Mouse (Mus musculus) 416B (cell line): ENCODE results near the gene Cd8a.
"Not testable (repeated sequence)": the region's sequence is repeated elsewhere in the genome, so short reads cannot be mapped to it uniquely, and the experiment has no call there.

ENCODE experiments used
- DNase-seq: peaks from one replicate; pipeline ENCODE4 v3.0.0; 2011; ENCODE audit warnings: low read depth

The Cd8a gene

DNA sequence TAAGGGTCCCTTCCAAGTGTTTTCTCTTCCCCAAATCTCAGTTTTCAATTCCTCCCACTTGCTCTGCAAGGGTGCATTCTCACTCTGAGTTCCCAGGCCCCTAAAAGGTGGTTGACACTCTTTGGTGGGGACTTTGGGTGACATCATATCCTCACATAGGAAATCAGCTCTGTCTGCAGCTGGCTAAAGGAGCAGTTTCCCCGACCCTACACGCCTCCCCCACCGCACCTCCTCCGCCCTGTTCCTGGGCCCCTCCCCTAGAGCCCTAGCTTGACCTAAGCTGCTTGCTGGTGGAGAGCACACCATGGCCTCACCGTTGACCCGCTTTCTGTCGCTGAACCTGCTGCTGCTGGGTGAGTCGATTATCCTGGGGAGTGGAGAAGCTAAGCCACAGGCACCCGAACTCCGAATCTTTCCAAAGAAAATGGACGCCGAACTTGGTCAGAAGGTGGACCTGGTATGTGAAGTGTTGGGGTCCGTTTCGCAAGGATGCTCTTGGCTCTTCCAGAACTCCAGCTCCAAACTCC is at the start of gene Cd8a:
Gene Cd8a (plus strand): TSS at position 179 of the 527 bp plus-strand sequence.
- no peak for DNase-seq

DNA sequence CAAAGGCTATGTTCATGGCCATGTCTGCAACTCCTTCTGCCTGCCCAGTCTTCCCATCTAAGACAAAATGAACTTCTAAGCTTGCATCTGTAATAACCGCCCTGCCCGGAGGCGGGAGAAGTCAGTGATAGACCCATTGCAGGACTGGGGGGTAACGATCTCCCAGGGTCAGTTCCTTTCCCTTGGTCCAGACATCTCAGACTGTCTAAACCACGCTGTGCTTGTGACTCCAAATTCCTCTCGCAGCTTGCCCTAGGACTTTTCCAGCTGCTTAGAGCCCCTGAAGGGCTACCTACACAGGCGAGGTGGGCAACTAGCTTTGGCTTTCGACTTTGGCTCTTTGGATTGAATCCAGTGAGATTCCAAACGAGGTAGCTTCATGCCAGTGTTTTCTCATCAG is 48.4 kb upstream of the Cd8a start:
- no peak for DNase-seq

DNA sequence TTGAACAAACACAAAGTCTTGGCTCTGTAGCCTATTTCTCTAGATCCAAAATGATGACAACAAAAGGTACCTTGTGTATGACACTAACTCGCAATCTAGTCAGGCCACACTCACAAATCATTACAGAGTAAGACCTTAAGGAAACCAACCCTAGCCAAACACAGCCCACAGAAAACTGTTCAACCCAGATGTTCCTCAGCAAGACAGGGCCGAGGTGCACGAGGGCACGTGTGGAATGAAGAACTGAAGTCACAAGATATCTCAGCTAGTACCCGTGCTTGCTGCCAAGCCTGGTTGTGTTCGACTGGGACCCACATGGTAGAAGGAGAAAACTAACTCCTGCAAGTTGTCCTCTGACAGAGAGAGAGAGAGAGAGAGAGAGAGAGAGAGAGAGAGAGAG is 43.3 kb upstream of the Cd8a start:
- DNase-seq, result no peak

DNA sequence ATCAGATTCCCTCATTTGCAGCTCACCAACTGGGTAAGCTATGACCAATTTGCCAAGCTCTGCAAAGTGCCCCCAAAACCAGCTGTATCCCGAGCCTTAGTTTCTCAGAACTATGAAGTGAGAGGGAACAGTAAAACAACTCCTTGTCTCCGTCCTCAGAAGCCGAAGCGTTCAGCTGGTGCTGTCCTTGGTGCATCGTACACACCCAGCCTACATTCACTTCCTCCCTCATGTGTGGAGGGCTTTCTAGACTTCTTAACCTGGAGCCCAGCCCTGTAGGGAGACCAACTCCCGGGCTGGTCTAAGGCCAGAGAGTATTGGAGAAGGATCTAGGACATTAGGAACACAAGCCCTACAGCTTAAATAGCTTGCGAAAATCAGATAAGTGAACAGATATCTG is 42.7 kb upstream of the Cd8a start:
- DNase-seq, result no peak

DNA sequence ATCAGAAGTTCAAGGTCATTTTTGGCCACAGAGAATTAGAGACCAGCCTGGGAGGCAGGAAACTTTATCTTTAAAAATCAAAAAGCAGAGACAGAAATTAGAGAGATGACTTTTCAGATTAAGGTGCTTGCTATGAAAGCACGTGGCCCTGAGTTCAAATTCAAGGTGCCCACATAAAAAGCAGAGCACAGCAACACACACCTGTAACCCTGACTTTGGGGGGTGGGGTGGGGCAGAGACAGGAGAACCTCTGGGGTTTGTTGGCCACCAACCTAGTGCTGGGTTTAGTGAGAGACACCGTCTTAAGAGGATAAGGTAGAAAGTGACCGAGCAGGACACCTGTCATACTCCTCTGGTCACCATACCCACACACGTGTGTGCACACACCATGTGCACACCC is 41.7 kb upstream of the Cd8a start:
- DNase-seq, result not testable (repeated sequence)

DNA sequence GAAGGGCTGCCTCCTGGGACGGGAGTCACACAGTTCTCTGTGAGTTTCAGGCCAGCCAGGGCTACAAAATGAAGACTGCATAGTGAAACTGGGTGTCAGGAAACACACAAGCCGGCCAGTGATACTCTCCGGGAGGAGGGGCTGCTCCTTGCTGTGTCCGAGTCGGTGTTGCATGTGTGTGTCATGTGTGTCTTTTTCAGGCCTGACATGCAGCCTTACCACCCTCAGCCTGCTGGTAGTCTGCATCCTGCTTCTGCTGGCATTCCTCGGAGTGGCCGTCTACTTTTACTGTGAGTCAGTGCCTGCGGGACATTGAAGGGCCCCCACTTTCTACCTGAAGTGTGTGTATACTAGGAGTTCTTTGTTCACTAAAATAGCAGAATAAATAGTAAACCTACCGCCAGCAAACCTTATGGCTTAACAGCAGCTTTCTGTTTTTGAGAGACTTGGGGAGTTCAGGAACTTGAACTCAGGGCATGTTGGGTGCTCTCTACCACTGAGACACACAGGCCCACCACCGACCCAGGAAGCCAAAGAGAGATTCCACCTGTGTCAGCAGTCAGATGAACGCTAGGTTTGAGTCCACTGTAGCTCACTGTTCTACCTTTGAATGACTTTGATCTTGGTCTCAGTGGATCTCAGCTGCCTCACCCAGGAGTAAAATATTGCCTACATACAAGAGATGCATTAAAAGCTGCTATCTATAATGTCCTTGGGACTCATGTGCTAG is 40.8 kb upstream of the Cd8a start:
- DNase-seq, result no peak

DNA sequence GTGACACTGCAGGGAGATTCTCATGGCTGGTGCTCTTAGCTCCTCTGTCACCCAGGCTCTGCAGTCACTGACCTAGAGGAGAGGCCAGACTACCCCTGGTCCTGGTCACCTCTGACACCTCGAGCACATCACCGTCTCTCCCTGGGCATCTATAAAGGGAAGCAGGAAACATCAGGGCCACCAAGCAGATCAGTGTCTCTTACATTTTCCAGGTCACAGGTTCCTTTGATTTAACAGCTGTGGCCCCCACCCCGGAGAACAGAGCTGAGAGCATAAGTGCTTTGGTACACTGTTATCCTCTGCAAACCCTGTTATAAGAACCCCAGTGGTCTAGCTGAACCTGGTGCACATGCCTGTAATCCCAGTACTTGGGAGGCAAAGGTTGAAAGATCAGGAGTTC is 40.2 kb upstream of the Cd8a start:
- DNase-seq, result no peak

DNA sequence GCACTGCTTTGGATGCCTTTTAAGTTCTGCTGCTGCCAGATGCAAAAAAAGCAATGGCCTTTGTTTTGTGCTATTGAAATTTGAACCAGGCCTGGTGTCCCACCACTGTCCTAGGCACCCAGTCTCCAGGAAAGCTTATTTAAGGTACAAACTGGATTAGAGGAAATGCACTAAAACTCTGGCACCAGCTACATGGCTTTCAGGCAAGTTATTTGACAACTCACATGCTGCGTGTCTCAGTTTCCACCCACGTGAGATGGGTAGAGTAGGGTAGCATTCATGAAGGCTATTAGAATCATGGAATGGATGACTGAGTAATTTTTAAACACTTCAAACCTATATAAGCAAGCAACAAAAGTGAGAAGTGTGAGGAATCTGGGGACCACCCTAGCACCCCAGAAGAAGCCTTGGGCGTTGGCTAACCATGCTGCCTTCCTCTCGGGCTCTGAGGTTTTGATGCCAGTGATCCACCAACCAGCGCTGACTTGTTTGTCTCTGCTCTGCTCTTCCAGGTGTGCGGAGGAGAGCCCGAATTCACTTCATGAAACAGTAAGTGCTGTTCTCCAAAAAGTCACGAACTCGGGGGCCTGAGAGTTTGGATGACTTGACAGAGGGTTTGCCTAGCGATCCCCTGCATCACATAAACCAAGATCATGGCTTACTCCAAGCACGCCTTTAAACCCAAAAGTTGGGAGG is 39.5 kb upstream of the Cd8a start:
- no peak for DNase-seq

DNA sequence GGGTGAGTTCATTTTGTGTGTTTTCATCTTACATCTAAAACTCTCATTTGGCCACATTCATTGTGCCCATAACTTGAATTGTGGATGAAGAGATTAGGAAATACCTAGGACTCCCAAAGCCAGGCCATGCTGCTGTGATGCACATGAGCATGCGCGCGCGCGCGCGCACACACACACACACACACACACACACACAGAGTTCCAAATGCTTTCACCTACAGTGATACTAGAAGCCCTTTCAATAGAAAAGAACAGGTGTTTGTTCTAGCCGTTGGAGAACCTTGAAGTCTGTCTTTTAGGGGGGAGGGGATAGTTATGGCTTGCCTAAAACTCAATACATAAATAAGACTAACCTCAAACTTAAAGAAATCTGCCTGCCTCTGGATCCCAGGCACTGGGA is 35.6 kb upstream of the Cd8a start:
- DNase-seq, result no peak

DNA sequence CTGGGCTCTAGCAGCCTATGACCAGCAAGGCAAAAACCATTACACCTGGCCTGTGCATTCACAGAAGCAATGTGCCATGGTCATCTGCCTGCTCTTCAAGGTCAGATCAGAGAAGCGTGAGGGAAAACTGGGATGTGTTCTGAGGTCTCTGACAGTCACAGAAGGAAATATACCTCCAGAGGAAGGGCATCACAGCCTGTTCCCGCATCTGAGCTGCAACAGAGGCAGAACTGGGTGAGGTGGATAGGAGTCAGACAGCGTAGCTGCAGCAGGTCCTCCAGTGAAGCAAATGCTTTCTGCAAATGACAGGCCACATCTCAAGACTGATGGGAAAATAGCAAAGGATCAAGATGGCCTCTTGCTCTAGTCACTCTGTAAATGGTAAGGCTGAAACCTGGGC is 34.3 kb upstream of the Cd8a start:
- DNase-seq, result no peak

DNA sequence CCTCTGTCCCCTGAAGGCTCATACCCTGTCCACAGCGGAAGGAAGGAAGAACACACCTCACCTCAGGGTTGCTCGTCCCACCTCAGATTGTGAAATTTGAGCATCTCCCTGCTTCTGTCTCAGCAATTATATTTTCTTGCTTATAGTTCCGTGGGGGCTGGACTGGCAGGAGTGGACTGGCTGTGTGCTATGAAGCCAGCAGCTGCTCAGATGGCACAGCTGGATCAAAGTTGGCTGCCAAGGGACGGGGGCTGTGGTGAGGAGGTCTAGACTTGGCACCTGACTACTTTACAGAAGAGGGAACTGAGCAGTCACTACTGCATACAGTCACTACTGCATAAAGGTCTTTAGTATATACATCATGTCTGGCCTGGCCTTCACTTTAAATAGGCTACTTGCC is 33.9 kb upstream of the Cd8a start:
- DNase-seq, result no peak

DNA sequence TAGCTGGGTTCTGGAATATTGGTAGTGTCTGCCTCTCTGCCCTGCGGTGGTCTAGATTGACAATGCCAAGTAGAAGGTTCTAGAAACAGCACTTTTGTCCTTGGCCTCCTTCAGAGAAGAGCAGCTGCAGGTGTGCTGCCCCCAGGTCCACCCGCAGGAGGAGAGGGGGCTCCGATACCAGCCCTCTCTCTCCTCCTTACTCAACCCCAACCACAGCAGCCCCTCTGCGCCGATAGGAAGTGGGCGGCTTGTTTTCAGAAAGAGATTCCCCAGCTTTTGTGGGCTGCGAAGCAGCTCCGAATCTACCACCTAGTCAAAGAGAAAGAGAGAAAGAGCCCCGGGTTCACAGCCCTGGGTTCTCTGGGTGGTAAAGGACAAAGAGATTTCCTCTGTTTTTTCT is 32.0 kb upstream of the Cd8a start:
- no peak for DNase-seq

DNA sequence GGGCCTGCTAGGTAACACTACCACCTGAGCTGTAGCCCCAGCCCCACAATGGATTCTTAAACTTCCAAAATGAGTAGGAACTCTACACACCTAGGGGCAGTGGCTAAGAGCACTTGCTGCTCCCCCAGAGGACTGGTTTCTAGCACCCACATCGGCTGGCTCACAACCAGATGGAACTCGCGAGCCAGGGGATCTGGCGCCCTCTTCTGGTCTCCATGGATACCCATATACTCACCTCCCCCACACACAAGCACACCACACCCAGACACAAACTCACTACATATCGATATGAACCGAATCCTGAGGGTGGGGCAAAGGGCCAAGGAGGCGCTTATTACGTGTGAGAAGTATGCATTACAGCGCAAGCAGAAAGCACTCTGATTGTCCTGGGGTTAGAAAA is 25.2 kb upstream of the Cd8a start:
- DNase-seq, result peak; percentile 1

DNA sequence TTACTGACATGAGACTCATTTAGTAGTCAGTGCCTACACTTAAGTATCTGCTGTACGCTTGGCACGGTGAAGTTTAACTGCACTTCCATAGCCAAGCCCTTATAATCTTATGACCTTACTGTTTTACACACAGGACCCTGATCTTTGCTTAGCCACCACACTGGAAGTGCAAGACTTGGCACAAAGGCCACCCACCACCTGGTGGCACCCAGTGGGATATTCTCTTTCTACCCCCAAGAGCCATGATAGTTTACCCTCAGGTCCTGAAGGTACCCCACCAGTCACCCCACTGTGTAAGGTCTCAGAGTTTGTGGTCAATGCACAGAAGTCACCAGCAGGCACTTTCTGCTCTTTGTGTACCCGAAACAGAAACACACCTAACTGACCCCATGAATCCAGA is 22.0 kb upstream of the Cd8a start:
- no peak for DNase-seq

DNA sequence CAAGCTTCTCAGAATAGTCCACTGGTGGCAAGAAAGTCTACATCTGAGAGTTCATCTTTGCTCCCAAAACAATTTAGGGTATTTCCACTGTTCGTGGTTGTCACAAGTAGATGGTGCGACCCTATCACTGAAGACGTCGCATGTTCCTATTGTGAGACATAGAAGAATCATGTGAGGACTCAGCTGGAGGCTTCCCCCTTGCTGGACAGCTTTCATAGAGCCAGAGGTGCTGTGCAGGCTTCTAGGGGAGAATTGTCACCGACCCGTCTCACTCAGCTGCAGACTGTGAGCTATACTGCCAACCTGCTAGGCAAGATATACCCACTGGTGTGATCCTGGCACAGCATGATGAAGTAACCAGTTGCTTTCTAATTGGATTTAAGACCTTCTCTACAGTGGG is 21.0 kb upstream of the Cd8a start:
- DNase-seq, result no peak

DNA sequence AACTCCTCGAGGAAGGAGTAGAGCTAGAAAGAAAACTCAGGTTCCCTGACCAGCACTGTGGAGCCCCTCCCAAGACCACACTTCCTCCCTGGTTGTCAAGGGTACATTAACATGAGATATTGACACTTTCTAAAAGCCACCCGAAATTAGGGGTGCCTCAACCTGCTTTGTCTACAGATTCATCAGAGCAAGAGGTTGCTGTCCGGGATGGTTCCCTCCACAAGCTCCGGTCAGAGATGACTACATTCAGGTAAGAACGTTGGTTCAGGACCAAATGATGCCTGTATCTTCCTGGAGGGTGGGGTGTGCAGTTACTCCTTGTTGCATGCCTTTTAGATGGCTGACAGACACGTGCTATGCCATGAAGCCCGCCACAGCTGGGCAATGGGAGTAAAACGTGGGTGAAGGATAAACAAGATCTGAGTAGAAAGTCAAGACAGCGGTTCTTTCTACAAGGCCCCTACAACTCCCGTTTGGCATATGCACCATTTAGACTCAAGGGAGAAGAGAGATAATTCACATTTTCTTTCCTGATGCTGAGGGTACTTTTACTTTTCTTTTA is 20.3 kb upstream of the Cd8a start:
- no peak for DNase-seq

DNA sequence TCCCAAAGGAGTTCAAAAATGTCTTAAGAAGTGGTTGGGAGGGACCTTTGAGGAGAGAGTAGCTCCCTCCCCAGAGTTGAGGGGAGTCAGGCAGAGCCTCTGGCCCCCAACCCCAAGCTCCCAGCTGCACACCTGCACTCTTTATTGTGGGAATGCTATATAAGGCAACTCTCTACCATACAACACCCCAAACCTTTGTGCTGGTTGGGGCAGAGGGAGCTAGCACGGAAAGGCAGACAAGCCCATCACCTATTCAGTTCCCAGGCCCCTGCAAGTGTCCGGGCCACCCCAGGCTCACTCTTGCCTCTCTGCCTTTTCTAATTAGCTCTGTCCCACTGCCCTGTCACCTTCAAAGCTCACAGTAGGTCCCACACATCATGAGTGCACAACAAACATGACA is 19.5 kb upstream of the Cd8a start:
- DNase-seq, result no peak

DNA sequence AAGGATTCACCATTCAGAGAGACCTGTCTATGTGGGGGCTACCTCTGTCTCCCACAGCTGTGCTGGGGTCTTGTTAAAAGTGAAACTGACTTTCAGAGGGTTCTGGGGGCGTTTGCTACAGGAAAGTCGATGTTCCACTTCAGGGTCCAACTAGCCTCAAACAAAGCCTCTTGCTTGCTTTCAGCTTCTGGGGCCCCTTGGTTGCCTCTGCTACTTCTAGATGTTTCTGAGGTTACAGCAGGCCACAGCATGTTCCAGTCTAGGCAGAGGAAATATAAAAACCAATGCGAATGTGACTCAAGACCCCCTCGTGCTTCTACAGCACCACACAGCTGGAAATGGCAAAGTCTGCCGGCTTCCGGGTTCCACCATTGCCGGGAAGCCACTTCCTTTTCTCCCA is 15.7 kb upstream of the Cd8a start:
- no peak for DNase-seq

DNA sequence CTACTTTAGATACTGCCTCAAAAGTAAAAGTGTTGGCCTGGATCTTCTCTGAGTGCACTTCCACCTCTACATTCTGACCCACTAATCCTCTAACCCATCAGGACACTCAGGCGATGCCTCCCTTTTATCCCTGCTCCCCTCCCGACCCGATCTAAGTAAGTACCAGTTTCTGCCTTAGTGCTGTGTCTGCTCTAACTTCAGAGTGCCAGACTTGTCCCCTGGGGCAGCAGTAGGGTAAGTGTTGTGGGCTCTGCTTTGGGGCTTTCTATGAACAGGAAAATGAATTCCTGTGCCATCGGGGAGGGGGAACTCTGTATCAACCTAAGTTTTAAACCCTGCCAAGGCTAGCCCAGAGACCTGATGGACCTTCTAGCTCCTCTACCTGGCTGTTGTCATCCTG is 13.0 kb upstream of the Cd8a start:
- no peak for DNase-seq

DNA sequence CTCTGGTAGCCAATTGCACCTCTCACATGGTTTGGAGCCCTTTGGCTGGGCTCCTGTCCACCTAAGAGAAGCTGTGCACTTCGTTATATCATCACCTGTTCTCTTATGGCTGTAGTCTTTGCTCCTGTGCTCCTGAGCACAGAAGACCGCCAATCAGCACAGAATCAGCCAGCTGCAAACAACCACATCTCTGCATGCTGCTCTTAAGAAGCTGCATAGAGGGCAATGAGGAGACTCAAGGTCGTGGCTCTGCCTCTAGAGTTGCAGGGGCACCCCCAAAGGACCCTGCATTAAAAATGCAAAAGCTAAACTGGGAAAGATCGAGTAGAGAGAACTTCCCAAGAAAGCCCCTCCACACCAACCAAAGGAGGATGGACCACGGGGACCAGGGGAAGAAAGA is 12.5 kb upstream of the Cd8a start:
- no peak for DNase-seq

DNA sequence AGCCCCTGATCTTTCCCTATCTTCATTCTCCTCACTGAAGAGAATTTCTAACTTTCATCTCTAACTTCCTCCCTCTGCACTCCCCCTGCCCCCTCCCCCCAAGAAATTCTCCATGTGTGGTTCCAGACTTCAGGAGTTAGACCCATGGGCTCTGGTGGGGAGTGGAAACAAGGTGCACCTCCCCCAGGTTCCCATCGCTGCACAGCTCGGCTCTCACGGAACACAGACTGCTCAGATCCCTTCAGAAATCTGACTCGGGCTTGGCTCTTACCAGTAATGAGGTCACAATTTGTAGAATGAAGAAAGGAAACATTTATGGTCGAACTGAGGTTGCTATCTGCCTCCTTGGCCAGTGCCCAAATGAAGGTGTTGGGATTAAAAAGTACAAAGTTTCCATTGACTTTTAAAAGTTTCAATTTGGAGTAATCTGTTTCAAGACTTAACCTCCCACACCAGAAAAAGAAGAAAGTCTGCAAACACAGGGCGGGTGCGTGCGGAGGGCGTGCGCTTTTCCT is 12.0 kb upstream of the Cd8a start:
- no peak for DNase-seq

DNA sequence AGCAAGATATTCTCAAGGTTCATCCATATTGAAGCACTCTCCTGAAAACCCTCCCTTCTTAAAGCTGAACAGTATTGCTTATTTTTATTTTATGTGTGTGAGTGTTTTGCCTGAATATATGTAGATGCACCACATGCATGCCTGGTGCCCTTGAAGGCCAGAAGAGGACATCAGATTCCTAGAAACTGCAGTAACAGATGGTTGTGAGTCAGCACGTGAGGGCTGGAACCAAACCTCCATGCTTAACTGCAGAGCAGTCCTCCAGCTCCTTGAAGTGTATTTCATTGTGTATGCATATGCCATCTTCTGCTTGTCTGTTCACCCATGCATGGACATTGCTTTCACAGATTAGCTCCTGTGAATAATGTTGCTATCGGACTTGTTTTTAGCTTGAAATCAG is 9.2 kb upstream of the Cd8a start:
- no peak for DNase-seq

DNA sequence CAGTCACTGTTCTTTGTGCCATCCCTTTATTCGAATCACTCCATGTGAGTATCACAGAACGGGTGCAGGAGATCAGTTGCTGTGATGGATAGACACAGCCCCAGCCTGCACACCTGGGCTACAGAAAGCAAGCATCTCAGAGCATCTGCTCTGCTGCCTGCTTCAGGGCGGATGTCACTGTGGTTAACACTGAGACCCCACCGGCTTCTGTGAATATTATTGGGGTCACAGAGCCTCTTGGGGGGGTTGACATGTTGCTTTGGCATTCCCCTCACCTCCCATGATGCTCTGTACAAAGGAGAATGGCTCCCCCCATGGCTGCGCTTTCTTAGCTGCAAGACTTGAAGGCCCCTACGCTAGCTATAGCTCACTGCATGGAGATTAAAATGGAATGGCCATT is 3.8 kb upstream of the Cd8a start:
- no peak for DNase-seq
